Mouse (Mus musculus): ENCODE results near the gene Qsox2. TPM values are rescaled to one million over a fixed set of nuclear protein-coding genes. Genes with fewer than 3 reads are reported as not detected.

Qsox2 gene
- polyA plus RNA-seq, 2 experiments = 16.1 to 22.4 TPM

DNA sequence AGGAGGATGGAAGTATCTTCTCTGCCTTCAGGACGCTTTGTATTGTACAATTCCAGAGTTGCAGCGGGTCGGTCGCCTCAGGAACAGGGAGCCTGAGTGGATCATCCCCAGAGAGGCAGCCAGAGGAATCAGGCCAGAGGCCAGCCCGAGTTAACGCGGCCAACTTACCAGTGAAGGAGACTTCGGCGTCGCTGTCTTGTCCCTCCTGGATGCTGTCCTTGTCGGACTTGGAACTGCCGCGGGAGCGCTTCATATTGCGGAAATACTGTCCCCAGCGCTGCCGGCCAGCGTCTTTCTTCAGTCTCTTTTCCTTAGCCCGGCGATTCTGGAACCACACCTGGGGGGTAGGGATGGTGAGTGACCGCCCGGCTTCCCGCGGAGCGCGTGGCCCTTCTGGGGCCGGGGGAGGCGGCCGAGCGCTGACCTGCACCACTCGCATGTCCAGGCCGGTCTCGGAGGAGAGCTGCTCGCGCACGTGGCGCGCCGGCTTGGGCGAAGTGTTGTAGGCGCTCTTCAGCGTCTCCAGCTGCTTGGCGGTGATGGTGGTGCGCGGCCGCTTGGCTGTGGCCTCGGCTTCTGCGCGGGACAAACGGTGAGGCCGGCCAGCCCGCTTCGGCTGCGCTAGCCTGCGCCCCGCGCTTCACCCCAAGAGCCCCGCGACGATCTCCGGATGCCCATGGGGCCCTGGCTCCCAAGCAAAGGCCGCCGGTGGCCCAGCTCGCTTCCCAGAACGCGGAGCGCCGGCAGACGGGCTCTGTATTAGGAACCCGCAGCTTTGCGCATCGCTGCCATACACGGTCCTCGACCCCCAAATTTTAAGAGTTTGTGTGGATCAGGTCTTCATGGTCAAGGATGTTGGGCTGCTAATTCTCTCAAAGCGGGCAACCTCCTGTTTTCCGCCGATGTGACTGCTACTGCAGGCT, 35.1 kb downstream of the Qsox2 start:
- no peak for TF ChIP-seq POLR2A (IDR thresholded peaks at IDR 0.05; ENCODE audit: borderline replicate concordance, extremely low read depth, insufficient read depth, insufficient read length)
- Histone ChIP-seq H3K27me3 (ENCODE audit: control insufficient read depth, insufficient read depth, low read length) (peaks cover 100% of the 10 kb centered on the region), H3K4me3 (replicated peaks; ENCODE audit: low read length) (no peak overlapping the region), H3K4me2 (replicated peaks; ENCODE audit: low read depth, low read length, severe bottlenecking) (no peak overlapping the region), H3K9me3 (ENCODE audit: control insufficient read depth, low read length) (no peaks in the 10 kb centered on the region), H3K9ac (ENCODE audit: low read depth, low read length, severe bottlenecking) (no peak overlapping the region), H3K36me3 (ENCODE audit: control insufficient read depth, insufficient read depth, low read length) (no peaks in the 10 kb centered on the region), H3K4me1 (ENCODE audit: control insufficient read depth, insufficient read depth, low read length) (peaks cover 7% of the 10 kb centered on the region; the same call in 1 of the 2 replicates), H3K27ac (replicated peaks; ENCODE audit: low read depth, low read length) (no peak overlapping the region)
- ATAC-seq (ENCODE audit: low FRiP score, low read depth) = no peak
- DNase-seq (ENCODE audit: low spot score) = no peak
- under 1% methylated on average over 66 of the region's 77 CpGs for WGBS

DNA sequence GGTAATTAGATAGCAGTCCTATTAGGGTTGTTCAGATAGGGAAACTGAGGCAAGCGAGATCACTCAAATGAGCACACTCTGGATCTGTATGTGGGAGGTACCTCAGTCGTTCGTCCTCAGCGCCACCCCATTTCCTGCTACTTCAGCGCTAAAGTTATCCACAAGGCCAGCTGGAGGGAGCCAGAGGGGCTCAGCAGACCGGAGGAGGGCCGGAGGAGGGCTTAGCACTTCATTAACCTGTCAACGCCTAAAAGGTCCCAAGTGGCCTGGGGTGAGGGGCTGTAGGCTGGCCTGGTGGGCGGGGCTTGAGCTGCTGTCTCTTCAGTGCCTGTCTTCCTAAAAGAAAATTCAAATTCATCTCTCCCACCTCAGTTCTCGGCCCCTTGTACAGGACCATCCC, 38.8 kb downstream of the Qsox2 start:
- Histone ChIP-seq H3K4me3 (replicated peaks; ENCODE audit: low read length) (no peak overlapping the region), H3K36me3 (ENCODE audit: control insufficient read depth, insufficient read depth, low read length) (no peaks in the 10 kb centered on the region), H3K27ac (replicated peaks; ENCODE audit: low read depth, low read length) (no peak overlapping the region), H3K9me3 (ENCODE audit: control insufficient read depth, low read length) (no peaks in the 10 kb centered on the region), H3K9ac (ENCODE audit: low read depth, low read length, severe bottlenecking) (no peak overlapping the region), H3K27me3 (ENCODE audit: control insufficient read depth, insufficient read depth, low read length) (peaks cover 99% of the 10 kb centered on the region), H3K4me1 (ENCODE audit: control insufficient read depth, insufficient read depth, low read length) (peaks cover 7% of the 10 kb centered on the region; the same call in 1 of the 2 replicates), H3K4me2 (replicated peaks; ENCODE audit: low read depth, low read length, severe bottlenecking) (peak overlapping the region; percentile 21; the same call in 1 of the 2 replicates)
- no peak for TF ChIP-seq POLR2A (IDR thresholded peaks at IDR 0.05; ENCODE audit: borderline replicate concordance, extremely low read depth, insufficient read depth, insufficient read length)
- DNase-seq (ENCODE audit: low spot score) (peak; percentile 4), ATAC-seq (ENCODE audit: low FRiP score, low read depth) (no peak)
- under 1% methylated on average over 10 of the region's 10 CpGs for WGBS

DNA sequence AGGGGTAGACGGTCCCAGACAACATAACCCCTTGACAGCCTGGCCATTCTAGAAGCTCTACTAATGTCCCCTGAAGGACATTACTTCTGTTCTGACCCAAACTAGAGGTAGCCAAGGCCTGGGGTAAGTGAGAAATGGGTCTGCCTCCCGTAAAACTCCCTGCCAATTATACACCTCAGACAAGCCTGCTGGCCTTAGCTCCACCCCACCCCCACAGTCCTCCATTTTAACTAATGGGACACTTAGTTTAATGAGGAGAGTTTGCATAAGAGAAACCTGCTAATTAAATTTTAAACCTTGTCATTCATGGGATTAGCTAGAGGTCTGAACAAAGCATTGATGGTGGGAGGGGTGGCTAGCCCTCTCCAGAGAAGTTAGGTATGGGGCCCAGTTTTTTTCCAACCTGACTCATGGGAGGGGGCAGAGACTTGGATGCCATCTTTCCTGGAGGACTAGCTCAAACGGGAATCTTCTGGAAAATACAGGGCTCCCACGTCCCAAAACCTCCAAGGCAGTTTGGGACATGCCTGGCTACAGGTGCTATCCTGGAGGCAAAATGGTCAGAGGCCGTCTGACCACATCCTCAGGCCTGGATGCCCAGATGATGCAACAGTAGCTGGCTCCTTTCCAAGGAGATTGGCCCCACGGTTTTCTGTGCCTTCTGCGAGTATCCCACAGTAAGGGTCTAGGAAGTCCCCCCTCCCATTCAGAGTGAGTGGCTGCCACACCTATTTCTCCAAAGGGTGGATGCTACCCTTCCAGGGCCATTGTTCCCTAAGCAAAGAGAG, 42.6 kb downstream of the Qsox2 start:
- Histone ChIP-seq H3K4me1 (ENCODE audit: control insufficient read depth, insufficient read depth, low read length) (peaks cover 7% of the 10 kb centered on the region; the same call in 1 of the 2 replicates), H3K27me3 (ENCODE audit: control insufficient read depth, insufficient read depth, low read length) (peaks cover 85% of the 10 kb centered on the region), H3K9me3 (ENCODE audit: control insufficient read depth, low read length) (no peaks in the 10 kb centered on the region), H3K9ac (ENCODE audit: low read depth, low read length, severe bottlenecking) (no peak overlapping the region), H3K27ac (replicated peaks; ENCODE audit: low read depth, low read length) (no peak overlapping the region), H3K36me3 (ENCODE audit: control insufficient read depth, insufficient read depth, low read length) (no peaks in the 10 kb centered on the region), H3K4me3 (replicated peaks; ENCODE audit: low read length) (no peak overlapping the region), H3K4me2 (replicated peaks; ENCODE audit: low read depth, low read length, severe bottlenecking) (no peak overlapping the region)
- DNase-seq (ENCODE audit: low spot score) (no peak), ATAC-seq (ENCODE audit: low FRiP score, low read depth) (no peak)
- 30% methylated on average over 7 of the region's 7 CpGs for WGBS
- no peak for TF ChIP-seq POLR2A (IDR thresholded peaks at IDR 0.05; ENCODE audit: borderline replicate concordance, extremely low read depth, insufficient read depth, insufficient read length)

DNA sequence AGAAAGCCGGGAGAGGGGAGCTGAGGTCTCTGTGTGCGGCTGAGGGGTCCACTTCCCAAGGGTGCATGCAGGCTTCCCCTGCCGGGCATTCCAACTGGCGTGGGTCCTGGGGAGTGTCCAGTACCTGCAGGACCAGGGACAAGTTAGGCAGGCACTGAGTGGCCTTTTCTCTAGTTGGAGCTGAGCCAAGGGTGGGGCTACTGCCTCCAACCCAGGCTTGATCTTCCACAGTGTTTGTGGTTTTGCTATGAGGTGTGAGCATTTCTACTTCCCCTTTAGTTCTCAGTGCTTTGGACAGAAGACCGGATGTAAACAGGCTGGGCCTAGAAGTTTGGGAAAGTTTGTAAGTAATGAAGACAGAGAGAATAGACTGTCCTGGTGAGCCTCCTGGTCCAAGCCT, 48.8 kb downstream of the Qsox2 start:
- no peak overlapping the region for H3K9ac ChIP-seq (ENCODE audit: low read depth, low read length, severe bottlenecking)
- H3K27ac ChIP-seq (replicated peaks; ENCODE audit: low read depth, low read length) = no peak overlapping the region
- no peaks in the 10 kb centered on the region for H3K9me3 ChIP-seq (ENCODE audit: control insufficient read depth, low read length)
- H3K27me3 ChIP-seq (ENCODE audit: control insufficient read depth, insufficient read depth, low read length) = peaks cover 24% of the 10 kb centered on the region
- no peaks in the 10 kb centered on the region for H3K36me3 ChIP-seq (ENCODE audit: control insufficient read depth, insufficient read depth, low read length)
- no peaks in the 10 kb centered on the region for H3K4me1 ChIP-seq (ENCODE audit: control insufficient read depth, insufficient read depth, low read length)
- H3K4me3 ChIP-seq (replicated peaks; ENCODE audit: low read length) = no peak overlapping the region
- no peak for TF ChIP-seq POLR2A (IDR thresholded peaks at IDR 0.05; ENCODE audit: borderline replicate concordance, extremely low read depth, insufficient read depth, insufficient read length)
- no peak for DNase-seq (ENCODE audit: low spot score)
- 65% methylated on average over 5 of the region's 5 CpGs for WGBS
- no peak for ATAC-seq (ENCODE audit: low FRiP score, low read depth)
- H3K4me2 ChIP-seq (replicated peaks; ENCODE audit: low read depth, low read length, severe bottlenecking) = no peak overlapping the region

DNA sequence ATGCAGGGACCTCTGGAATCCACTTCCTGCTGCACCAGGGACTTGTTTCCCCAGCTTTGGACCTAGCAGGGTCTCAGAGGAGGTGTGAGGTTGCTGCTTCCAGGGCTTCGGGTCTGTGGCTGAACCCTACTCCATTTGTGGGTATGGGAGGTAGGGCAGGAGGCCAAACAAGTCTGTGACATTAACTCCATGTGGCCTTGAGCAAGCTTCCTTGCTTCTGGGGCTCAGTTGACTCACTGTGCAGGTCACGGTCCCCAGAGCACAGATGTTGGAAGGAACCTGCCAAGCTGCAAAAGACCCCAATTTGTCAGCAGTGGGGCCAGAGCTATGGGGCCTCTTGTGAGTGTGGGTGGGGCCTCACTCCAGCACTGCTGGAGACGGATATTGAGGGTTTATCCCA, 53.0 kb downstream of the Qsox2 start:
- no peaks in the 10 kb centered on the region for H3K4me1 ChIP-seq (ENCODE audit: control insufficient read depth, insufficient read depth, low read length)
- 45% methylated on average over 3 of the region's 3 CpGs for WGBS
- H3K27ac ChIP-seq (replicated peaks; ENCODE audit: low read depth, low read length) = no peak overlapping the region
- no peak for DNase-seq (ENCODE audit: low spot score)
- H3K36me3 ChIP-seq (ENCODE audit: control insufficient read depth, insufficient read depth, low read length) = no peaks in the 10 kb centered on the region
- TF ChIP-seq POLR2A (IDR thresholded peaks at IDR 0.05; ENCODE audit: borderline replicate concordance, extremely low read depth, insufficient read depth, insufficient read length) = no peak
- no peak overlapping the region for H3K9ac ChIP-seq (ENCODE audit: low read depth, low read length, severe bottlenecking)
- no peak overlapping the region for H3K4me2 ChIP-seq (replicated peaks; ENCODE audit: low read depth, low read length, severe bottlenecking)
- no peak overlapping the region for H3K4me3 ChIP-seq (replicated peaks; ENCODE audit: low read length)
- no peak for ATAC-seq (ENCODE audit: low FRiP score, low read depth)
- H3K27me3 ChIP-seq (ENCODE audit: control insufficient read depth, insufficient read depth, low read length) = no peaks in the 10 kb centered on the region
- no peaks in the 10 kb centered on the region for H3K9me3 ChIP-seq (ENCODE audit: control insufficient read depth, low read length)
